Mouse (Mus musculus) megakaryocyte, embryonic 14.5 days (primary cell): ENCODE results near the gene Trpc7. TPM values are rescaled to one million over a fixed set of nuclear protein-coding genes. Genes with fewer than 3 reads are reported as not detected.
A peak's percentile ranks its signal among the peaks of the same experiment; 100 is the strongest.

ENCODE experiments used
- H3K27me3 ChIP-seq: replicated peaks from 2 replicates; pipeline ENCODE3; 2012; ENCODE audit warnings: inconsistent platforms
- H3K36me3 ChIP-seq: replicated peaks from 2 replicates; pipeline ENCODE3; 2012; ENCODE audit warnings: low read length, inconsistent platforms, mixed read lengths
- H3K4me1 ChIP-seq: 2 replicates; pipeline ENCODE4 v1.6.1; 2012; ENCODE audit warnings: inconsistent platforms
- H3K4me3 ChIP-seq: replicated peaks from 2 replicates; pipeline ENCODE3; 2012; ENCODE audit warnings: moderate library complexity, mild to moderate bottlenecking, inconsistent platforms
- H3K9me3 ChIP-seq: 2 replicates; pipeline ENCODE4 v1.6.1; 2012; ENCODE audit warnings: inconsistent platforms
- FLI1 ChIP-seq: IDR thresholded peaks from 2 replicates; pipeline ENCODE4 v1.6.1; 2012; ENCODE audit warnings: low read length, inconsistent platforms, mixed read lengths
- GATA1 ChIP-seq: IDR thresholded peaks from 3 replicates; pipeline ENCODE4 v1.6.1; 2012; ENCODE audit warnings: mixed read lengths, low read length, inconsistent platforms, borderline replicate concordance
- polyA plus RNA-seq: library from polyadenylated mRNA; stranded (reverse); fragments of >175 nt; gene quantifications from 2 replicates; pipeline ENCODE4 v1.2.3, GENCODE M21; 2012; ENCODE audit warnings: low replicate concordance; ENCODE audit not compliant: insufficient read depth

Trpc7 gene
- polyA plus RNA-seq, 1 experiment = not detected

DNA sequence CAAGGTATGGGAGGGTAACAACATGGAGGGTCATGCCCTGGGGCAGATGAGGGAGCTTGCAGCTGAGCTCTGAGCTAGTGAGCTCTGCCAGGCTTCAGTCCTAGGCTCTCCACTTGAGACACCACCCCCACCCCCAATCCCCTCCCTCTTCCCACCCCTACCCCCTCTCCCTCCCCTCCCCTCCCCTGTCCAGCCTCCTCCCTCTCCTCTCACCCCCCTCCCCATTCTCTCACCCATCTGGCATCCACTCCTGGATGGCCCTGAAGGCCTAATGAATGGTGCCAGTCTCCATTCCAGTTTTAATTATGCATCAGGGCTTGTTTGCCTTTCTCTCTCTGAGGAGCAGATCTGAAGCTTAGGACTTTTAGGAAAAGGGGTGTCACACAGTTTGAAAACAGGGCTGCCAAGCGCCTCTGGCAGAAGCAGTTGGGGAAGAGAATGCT lies 125.6 kb downstream of the Trpc7 start:
- Histone ChIP-seq H3K27me3 (peaks cover 36% of the 10 kb centered on the region), H3K4me1 (peaks cover 13% of the 10 kb centered on the region), H3K36me3 (no peaks in the 10 kb centered on the region), H3K9me3 (peaks cover 13% of the 10 kb centered on the region), H3K4me3 (no peak overlapping the region)
- TF ChIP-seq GATA1 (no peak), FLI1 (no peak)

DNA sequence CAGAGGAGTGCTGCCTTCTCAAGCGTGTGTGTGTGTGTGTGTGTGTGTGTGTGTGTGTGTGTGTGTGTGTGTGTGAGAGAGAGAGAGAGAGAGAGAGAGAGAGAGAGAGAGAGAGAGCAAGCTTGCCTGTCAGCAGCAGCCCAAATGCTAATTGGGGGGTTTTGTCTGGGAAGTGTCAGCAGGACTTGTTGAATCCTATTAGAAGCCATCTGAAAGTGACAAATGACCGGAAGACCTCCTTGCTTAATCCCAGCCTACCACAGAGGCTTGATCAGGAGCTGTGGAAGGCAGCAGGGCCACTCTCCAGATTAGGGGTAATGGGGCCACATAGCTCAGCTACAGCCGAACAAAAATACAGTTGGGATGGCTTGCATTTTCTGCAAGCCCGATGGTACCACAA lies 126.4 kb downstream of the Trpc7 start:
- H3K4me3 ChIP-seq = no peak overlapping the region
- H3K27me3 ChIP-seq = peaks cover 41% of the 10 kb centered on the region
- no peaks in the 10 kb centered on the region for H3K36me3 ChIP-seq
- peaks cover 21% of the 10 kb centered on the region for H3K9me3 ChIP-seq
- TF ChIP-seq FLI1 = no peak
- no peak for TF ChIP-seq GATA1
- H3K4me1 ChIP-seq = peaks cover 16% of the 10 kb centered on the region

DNA sequence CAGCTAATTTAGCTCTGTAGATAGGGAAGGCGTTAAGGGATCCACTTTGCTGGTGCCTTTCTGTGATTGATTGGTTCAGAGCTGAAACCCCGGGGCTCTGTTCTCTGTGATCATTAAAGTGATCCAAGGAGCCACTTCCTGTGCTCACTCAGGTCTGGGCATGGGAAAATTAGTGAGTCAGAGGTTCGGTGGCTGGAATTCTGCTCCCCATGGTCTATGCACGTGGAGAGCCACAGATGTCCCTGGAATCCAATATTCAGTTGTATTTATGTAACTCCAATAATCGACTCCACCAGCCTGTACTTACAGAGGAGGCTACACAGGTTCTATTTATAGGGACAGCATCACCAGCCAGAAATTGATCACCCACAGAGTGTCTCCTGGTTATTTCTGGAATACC lies 129.6 kb downstream of the Trpc7 start:
- TF ChIP-seq FLI1 (no peak), GATA1 (no peak)
- peaks cover 65% of the 10 kb centered on the region for H3K27me3 ChIP-seq
- H3K4me1 ChIP-seq = peaks cover 10% of the 10 kb centered on the region
- H3K36me3 ChIP-seq = no peaks in the 10 kb centered on the region
- peaks cover 26% of the 10 kb centered on the region for H3K9me3 ChIP-seq
- no peak overlapping the region for H3K4me3 ChIP-seq

DNA sequence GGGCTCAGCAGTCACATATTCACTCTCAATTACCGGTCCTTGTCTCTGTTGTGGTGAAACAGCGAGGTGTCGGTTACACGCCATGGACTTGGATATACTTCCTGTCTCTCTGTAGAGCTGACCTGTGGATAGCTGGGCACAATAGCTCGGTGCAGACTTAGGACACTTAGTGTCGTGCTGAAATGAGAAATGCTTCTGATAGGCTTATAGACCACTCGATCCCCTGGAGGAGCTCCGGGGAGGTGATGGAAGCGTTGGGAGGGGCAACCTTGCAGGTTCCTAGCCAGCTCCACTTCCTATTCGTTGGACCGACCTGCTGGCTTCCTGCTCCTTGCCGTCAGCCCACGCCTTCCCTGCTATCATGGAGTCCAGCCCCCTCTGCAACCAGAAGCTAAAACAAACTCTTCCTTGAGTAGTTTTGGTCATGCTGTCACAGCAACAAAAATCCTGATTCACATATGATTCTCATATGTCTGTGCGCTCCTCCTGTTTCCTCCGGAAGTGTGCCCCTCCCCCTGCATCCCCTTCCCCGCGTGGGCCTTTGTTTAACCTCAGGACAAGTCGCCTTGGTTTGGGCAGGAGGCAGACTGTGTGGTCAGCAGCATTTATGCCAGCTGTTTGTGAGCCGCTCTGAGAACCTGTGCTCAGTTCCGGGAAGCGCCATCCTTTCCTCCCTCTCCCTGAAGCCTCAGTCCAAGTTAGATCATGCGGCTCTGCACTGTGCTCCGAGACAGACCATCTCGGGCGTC lies 130.3 kb downstream of the Trpc7 start:
- Histone ChIP-seq H3K4me1 (peaks cover 10% of the 10 kb centered on the region), H3K36me3 (no peaks in the 10 kb centered on the region), H3K27me3 (peaks cover 70% of the 10 kb centered on the region), H3K4me3 (peak overlapping the region; percentile 75), H3K9me3 (peaks cover 22% of the 10 kb centered on the region)
- TF ChIP-seq GATA1 (no peak), FLI1 (no peak)

DNA sequence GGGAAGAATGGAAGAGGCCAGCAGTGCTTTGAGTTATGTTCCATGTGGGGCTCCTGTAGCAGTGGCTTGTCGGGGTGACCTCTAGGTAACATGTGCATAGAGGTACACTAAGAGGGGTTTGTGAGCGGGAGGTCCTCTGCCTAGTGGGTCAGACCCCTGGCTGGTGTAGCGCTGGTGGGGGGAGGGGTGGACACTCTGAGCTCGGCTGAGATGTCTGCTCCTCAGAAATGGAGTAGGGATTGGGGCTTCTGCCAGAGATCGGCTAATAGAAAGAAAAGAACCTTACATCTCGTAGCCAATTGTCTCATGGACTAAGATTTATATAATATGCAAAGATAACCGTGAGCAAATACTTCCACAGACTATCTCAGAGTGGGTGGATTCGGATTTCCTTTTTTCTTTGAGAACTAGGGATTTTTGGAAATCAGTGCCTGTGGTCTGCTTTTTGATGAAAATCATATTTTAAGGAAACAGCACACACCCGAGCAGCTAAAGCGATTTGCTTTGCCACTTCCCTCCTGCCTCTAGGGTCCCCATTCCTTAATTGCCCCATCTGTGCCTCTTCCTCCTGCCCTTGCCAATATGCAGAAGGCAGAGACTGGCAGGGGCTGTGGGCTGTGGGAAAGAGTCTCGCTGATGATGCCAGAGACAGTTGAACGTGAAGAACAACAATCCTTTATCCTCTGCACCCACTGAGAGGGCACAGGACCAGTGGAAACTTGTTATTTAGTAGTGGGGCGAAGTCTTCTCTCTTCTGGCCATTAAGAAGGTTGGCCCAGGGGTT lies 133.2 kb downstream of the Trpc7 start:
- H3K4me1 ChIP-seq = peaks cover 16% of the 10 kb centered on the region
- H3K4me3 ChIP-seq = no peak overlapping the region
- H3K36me3 ChIP-seq = no peaks in the 10 kb centered on the region
- TF ChIP-seq FLI1 (no peak), GATA1 (no peak)
- peaks cover 68% of the 10 kb centered on the region for H3K27me3 ChIP-seq
- H3K9me3 ChIP-seq = peaks cover 21% of the 10 kb centered on the region

DNA sequence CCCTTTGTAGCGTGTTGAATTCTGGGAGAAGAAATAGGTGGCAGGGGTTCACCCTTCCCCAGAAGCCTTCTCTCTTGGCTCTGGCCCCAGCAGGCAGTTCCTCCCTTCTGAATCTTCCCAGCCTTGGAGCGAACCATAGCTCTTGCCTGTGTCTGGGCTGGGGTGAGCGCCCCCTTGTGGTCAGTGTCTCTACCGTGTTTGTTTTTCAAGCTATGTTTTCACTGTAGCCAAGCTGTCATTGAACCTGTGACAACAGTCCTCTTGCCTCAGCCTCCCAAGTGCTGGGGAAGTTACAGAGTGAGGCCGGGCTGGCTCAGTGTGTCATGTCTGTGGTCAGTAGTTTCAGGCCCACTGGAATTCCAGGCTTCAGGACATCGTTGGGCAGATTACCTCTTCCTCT lies 137.3 kb downstream of the Trpc7 start:
- no peak overlapping the region for H3K4me3 ChIP-seq
- peaks cover 72% of the 10 kb centered on the region for H3K27me3 ChIP-seq
- H3K4me1 ChIP-seq = peaks cover 8% of the 10 kb centered on the region; the same call in 1 of the 2 replicates
- TF ChIP-seq FLI1 (no peak), GATA1 (no peak)
- no peaks in the 10 kb centered on the region for H3K9me3 ChIP-seq
- no peaks in the 10 kb centered on the region for H3K36me3 ChIP-seq

DNA sequence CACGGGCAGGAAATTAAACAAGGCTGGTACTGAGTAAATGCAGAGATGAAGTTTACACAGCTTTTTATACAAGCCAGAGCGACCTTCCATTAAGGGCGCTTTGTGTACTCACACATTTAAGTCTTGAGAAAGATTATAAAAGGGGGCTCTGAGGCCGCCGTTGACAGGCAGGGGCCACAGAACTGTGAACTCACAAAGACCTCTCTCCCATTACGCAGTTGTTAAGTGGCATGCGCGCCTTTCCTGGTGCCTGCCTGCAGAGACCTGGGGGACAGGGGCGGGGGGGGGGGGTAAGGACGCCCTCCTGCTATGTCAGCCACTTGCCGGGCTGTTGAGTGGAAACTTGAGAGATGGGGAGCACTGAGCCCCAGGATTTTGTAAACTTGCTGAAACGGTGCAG lies 138.6 kb downstream of the Trpc7 start:
- peaks cover 73% of the 10 kb centered on the region for H3K27me3 ChIP-seq
- H3K4me1 ChIP-seq = peaks cover 19% of the 10 kb centered on the region; the same call in 1 of the 2 replicates
- no peak overlapping the region for H3K4me3 ChIP-seq
- TF ChIP-seq FLI1 (no peak), GATA1 (no peak)
- H3K9me3 ChIP-seq = no peaks in the 10 kb centered on the region
- no peaks in the 10 kb centered on the region for H3K36me3 ChIP-seq

DNA sequence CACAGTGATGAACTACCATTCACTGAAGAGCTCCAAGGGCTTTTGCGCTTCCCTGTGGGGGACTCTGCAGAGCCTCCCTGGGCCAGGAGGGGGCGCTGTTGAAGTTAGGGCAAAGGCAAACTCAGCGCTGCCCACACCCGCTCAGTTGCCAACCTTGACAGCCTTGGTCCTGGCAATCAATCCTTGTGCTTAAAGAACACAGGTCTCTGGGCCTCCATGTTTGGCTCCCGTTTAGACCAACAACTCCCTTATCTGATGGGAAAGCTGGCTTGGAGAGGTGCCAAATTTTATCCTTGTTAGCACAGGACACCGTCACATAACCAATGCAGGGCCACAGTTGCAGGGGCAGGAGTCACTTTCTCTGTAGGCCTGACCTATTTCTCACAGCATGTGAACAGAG lies 139.9 kb downstream of the Trpc7 start:
- Histone ChIP-seq H3K36me3 (no peaks in the 10 kb centered on the region), H3K4me1 (peaks cover 19% of the 10 kb centered on the region; the same call in 1 of the 2 replicates), H3K27me3 (peaks cover 75% of the 10 kb centered on the region), H3K4me3 (no peak overlapping the region), H3K9me3 (no peaks in the 10 kb centered on the region)
- TF ChIP-seq FLI1 (no peak), GATA1 (no peak)

DNA sequence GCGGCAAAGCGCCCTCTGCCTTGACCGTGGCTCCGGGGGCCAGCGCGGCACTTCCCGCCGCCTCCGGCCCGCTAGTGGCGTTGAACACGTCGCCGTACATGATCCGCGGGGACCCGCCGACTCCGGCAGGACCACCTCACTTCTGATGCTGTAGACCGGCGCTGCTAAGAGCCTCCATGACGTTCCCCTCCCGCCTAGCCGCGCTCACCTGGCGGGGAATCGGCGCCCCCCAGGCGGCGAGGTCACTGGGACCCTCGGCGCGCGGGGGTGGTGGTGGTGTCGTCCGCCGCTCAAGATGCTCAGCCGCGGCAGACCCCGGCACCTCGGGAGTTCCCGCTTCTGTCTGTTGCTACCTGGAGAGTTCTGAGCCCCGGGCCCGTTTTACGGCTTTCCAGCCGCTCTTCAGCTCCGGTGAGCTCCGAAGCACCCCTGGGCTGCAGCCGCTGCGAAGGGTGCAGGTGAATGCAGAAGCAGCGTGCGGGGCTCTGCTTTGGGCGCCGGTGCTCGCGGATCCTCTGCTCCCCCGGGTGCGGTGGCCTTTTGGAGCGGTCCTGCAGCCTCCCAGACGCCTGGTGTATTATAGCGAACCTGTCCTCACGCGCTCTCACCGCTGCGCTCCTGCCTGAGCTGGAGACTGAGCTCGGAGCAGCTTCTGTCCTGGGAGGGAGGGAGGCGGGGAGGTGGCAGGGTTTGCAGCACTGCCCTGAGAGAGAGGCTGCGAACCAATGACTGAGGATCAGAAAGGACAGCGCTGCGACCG lies 142.4 kb downstream of the Trpc7 start, which contains the start of gene Gm45623:
Gene Gm45623, minus strand, starts transcription at position 636 of the 760 bp plus-strand sequence.
- no peak for TF ChIP-seq FLI1
- TF ChIP-seq GATA1 = no peak
- peaks cover 15% of the 10 kb centered on the region; the same call in 1 of the 2 replicates for H3K4me1 ChIP-seq
- peaks cover 85% of the 10 kb centered on the region for H3K27me3 ChIP-seq
- no peaks in the 10 kb centered on the region for H3K9me3 ChIP-seq
- H3K4me3 ChIP-seq = peak within 1 kb of the TSS; percentile 69
- no peaks in the 10 kb centered on the region for H3K36me3 ChIP-seq

DNA sequence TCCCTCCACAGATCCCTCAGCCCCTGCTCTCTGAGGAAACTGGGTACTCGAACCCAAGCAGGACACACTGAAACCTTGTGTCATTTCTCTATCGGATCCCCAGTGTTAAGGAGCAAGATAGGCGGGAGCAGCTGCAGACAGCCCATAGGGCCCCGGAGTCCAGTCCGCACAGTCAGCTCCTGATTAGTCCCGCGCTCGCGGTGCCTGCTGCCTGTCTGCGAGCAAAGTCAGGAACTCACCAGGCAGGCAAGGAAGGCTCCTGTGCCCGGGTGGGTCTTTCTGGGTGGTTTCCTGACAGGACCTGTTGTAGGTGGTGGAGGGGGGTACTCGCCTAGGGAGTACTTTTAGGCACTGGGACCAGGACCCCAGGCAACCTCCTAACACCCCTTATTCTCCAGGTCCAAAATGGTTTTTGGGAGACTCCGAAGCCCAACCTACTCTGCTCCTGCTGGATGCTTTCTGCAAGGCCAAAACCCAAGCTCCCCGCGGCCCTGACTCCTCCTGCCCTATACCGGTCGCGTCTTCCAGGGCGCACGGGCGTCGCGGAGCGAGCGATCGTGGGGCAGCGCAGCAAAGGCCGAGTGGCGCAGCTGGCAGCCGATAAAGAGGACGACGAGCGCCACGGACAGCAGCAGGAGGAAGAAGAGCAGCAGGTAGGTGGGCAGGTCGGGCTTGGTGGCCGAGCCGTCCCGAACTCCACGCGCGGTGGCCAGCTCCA lies 143.2 kb downstream of the Trpc7 start:
- peaks cover 14% of the 10 kb centered on the region; the same call in 1 of the 2 replicates for H3K4me1 ChIP-seq
- H3K9me3 ChIP-seq = no peaks in the 10 kb centered on the region
- TF ChIP-seq FLI1 = no peak
- TF ChIP-seq GATA1 = no peak
- H3K4me3 ChIP-seq = peak overlapping the region; percentile 69
- peaks cover 87% of the 10 kb centered on the region for H3K27me3 ChIP-seq
- H3K36me3 ChIP-seq = no peaks in the 10 kb centered on the region
